Mouse (Mus musculus): Measurements from ENCODE around the gene Nav2.

GRCm38 (mm10) chr7:49045499-49046346 is 137.2 kb downstream of the Nav2 start:
- no peak for TF ChIP-seq POLR2A (IDR thresholded peaks at IDR 0.05; ENCODE audit: insufficient read depth, low read length)
- TF ChIP-seq CTCF (IDR thresholded peaks at IDR 0.05; ENCODE audit: low read depth, low read length) = no peak
- no peak for TF ChIP-seq EP300 (IDR thresholded peaks at IDR 0.05; ENCODE audit: insufficient read depth, low read depth, low read length)

Measured in ES-Bruce4 (cell line).